Mouse (Mus musculus): ENCODE data around the gene Tas2r144. TPM values are rescaled to one million over a fixed set of nuclear protein-coding genes. Genes with fewer than 3 reads are reported as not detected.

Tas2r144 gene
- polyA plus RNA-seq, 1 experiment from 2014 or later = not detected

DNA sequence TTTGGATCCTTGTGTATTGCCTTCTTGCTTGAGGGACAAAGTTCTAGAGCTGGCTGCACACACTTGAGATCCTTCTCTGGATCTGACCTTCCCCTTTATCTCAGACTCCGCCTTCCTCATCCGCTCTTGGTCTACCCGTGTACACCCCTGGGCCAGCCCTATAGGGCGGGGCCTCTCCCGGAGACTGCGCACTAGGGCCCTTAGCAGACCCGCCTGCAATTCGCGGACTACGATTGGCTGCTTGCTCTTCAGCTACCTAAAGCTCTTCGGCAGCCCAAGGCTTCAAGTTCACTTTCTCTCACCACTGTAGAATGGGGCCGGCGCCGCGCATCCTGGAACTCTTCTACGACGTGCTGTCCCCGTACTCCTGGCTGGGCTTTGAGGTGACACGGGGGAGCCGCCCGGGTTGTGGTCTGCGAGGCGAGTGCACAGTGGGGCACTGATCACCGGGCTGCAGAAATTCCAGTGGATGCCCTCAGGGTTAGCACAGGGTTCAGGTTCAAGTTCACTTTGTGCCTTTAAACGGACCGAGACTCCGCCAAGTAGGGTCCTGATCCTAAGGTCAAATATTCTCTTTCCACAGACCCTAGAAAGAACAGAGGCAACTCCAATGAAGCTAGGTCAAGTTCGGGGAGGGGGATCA, 30.7 kb downstream of the Tas2r144 start, which contains the start of gene Gstk1:
TSS of gene Gstk1 (plus strand) at position 225 of the 643 bp plus-strand sequence.
- Histone ChIP-seq H3K4me3 (replicated peaks) (peak within 1 kb of the TSS; percentile 53), H3K27ac (no peak within 1 kb of the TSS), H3K9me3 (replicated peaks) (no peaks in the 10 kb centered on the region), H3K36me3 (no peaks in the 10 kb centered on the region), H3K4me1 (peaks cover 16% of the 10 kb centered on the region), H3K9ac (peak within 1 kb of the TSS; percentile 43), H3K27me3 (no peaks in the 10 kb centered on the region), H3K4me2 (peak within 1 kb of the TSS; percentile 84)
- peak; percentile 100 for ATAC-seq (replicated peaks; ENCODE audit: low FRiP score)
- WGBS = 3% methylated on average over 28 of the region's 28 CpGs

DNA sequence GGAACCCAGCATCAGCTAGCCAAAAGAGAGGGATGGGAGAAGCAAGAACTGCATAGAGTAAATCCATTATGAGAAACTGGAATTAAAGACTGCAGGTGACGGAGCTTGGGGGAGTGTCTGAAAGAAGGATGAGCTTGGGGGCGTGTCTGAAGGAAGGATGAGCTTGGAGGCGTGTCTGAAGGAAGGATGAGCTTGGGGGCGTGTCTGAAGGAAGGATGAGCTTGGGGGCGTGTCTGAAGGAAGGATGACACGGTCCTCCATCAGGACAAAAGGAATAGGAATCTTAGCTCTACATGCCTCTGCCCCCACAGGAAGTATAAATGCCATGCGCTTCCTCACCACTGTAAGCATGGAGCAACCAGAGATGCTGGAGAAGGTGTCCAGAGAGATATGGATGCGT, 32.0 kb downstream of the Tas2r144 start:
- Histone ChIP-seq H3K36me3 (no peaks in the 10 kb centered on the region), H3K4me2 (peak overlapping the region; percentile 42), H3K9me3 (replicated peaks) (no peaks in the 10 kb centered on the region), H3K4me1 (peaks cover 18% of the 10 kb centered on the region), H3K4me3 (replicated peaks) (peak overlapping the region; percentile 17), H3K27ac (no peak overlapping the region), H3K27me3 (no peaks in the 10 kb centered on the region), H3K9ac (no peak overlapping the region)
- 10% methylated on average over 8 of the region's 8 CpGs for WGBS
- ATAC-seq (replicated peaks; ENCODE audit: low FRiP score) = peak; percentile 49

DNA sequence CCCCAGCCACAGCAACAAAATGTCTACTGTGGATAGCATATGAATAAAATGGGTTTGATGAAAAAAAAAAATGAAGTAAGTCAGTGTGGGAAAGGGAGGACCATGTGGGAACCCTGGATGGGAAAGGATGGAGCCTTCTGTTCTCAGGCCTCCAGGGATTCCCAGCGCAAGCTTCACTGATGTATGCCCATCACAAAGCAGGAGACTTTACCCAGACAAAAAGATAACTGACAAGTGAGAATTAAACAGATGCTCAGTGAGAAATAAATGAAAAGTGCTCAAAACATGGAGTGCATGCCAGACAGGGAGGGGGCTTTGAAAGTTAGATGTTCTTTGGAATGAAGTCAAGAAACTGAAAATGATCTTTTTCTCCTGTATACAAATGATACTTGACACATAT, 32.9 kb downstream of the Tas2r144 start:
- peaks cover 18% of the 10 kb centered on the region for H3K4me1 ChIP-seq
- no peak overlapping the region for H3K4me3 ChIP-seq (replicated peaks)
- no peaks in the 10 kb centered on the region for H3K9me3 ChIP-seq (replicated peaks)
- no peak overlapping the region for H3K27ac ChIP-seq
- no peak for ATAC-seq (replicated peaks; ENCODE audit: low FRiP score)
- H3K4me2 ChIP-seq = 0 out of 2 replicates have a peak overlapping the region, but pooled peaks have one; percentile 42
- H3K9ac ChIP-seq = no peak overlapping the region
- H3K27me3 ChIP-seq = no peaks in the 10 kb centered on the region
- H3K36me3 ChIP-seq = no peaks in the 10 kb centered on the region
- 97% methylated on average over 1 of the region's 1 CpGs for WGBS

DNA sequence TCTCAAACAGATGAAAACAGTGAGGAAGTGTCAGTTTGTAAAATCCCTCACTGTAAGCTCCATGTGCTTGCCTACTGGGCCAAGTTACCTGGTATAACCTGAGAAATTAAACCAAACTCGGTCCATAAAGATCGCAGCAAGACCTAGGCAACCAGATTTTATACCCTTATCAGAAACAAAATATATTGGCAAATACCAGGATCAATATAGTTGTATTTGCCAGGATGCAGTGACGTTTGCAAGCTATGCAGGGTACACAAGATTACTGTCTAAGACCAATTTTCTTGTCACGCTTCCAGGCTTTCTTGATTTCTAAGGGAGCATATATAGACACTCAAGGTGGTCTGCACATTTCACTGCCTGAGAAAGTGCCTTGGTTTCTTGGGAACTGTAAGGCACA, 36.7 kb downstream of the Tas2r144 start:
- Histone ChIP-seq H3K27me3 (0 out of 2 replicates have a peak, but pooled peaks cover 2% of the 10 kb centered on the region), H3K27ac (no peak overlapping the region), H3K4me1 (peaks cover 7% of the 10 kb centered on the region; the same call in 1 of the 2 replicates), H3K4me3 (replicated peaks) (no peak overlapping the region), H3K4me2 (no peak overlapping the region), H3K9me3 (replicated peaks) (no peaks in the 10 kb centered on the region), H3K36me3 (no peaks in the 10 kb centered on the region), H3K9ac (no peak overlapping the region)
- 86% methylated on average over 4 of the region's 4 CpGs for WGBS
- no peak for ATAC-seq (replicated peaks; ENCODE audit: low FRiP score)

DNA sequence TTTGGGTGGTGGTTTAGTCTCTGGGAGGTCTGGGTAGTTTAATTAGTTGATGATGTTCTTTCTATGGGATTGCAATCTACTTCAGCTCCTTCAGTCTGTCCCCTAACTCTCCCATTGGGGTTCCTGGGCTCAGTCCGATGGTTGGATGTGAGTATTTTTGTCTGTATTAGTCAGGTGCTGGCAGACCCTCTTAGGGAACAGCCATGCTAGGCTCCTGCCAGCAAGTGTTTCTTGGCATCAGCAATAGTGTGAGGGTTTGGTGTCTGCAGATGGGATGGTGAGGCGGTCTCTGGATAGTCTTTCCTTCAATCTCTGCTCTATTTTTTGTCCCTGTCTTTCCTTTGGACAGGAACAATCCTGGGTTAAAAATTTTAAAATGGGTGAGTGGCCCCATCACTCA, 38.0 kb downstream of the Tas2r144 start:
- ATAC-seq (replicated peaks; ENCODE audit: low FRiP score) = no peak
- Histone ChIP-seq H3K4me3 (replicated peaks) (no peak overlapping the region), H3K27me3 (0 out of 2 replicates have a peak, but pooled peaks cover 2% of the 10 kb centered on the region), H3K4me2 (no peak overlapping the region), H3K27ac (no peak overlapping the region), H3K9ac (no peak overlapping the region), H3K4me1 (peaks cover 7% of the 10 kb centered on the region; the same call in 1 of the 2 replicates), H3K9me3 (replicated peaks) (no peaks in the 10 kb centered on the region), H3K36me3 (no peaks in the 10 kb centered on the region)
- WGBS = 84% methylated on average over 2 of the region's 2 CpGs

DNA sequence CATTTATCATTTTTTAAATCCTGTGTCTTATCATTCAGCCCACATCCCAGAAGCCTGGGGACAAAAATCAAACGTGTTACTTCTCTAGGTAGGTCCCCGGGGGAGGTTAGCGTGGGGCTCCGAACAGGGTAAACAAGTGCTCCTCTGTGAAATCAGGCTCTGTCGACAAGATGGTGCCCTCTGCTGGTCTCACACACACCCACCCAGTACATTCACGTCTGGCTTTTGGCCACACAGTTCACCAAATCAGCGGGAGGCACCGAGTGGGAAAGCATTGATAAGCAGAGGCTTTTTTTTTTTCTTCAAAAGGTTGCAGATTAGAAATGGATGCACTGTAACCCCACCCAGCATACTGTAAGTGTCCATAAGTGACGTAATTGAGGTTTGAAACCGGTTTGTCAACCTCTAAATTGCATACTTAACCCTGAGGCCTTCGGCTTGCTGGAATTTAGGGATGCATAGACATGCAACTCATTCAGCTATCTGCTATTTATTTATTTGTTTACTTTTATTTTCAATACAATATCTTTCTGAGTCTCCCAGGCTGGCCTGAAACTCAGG, 42.3 kb downstream of the Tas2r144 start:
- Histone ChIP-seq H3K9ac (no peak overlapping the region), H3K4me1 (no peaks in the 10 kb centered on the region)
- WGBS = 16% methylated on average over 11 of the region's 11 CpGs

DNA sequence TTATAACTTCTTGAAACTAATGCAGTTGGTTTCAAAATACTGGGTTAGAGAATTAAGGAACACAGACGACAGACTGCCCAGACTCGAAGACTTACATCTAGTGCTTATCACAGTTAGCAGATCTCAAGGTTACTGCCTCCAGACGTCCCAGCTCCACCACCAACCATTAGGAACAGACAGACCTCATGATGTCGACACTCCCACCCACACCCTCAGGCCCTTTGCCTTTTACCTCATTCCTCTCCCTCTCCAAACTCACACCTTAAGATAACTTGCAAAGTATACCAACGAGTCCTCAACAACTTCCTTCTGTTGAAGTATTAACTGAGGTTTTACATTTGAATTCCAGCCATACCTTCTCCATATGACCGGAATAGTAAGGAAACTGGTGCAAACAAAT, 45.3 kb downstream of the Tas2r144 start:
- Histone ChIP-seq H3K4me3 (replicated peaks) (no peak overlapping the region), H3K4me1 (peaks cover 5% of the 10 kb centered on the region; the same call in 1 of the 2 replicates), H3K4me2 (no peak overlapping the region), H3K9me3 (replicated peaks) (no peaks in the 10 kb centered on the region), H3K27ac (no peak overlapping the region), H3K9ac (no peak overlapping the region), H3K36me3 (no peaks in the 10 kb centered on the region), H3K27me3 (0 out of 2 replicates have a peak, but pooled peaks cover 1% of the 10 kb centered on the region)
- WGBS = 56% methylated on average over 6 of the region's 6 CpGs
- no peak for ATAC-seq (replicated peaks; ENCODE audit: low FRiP score)

More for the DNA sequence above, 42.3 kb downstream of the Tas2r144 start:
- H3K9me3 ChIP-seq (replicated peaks) = no peaks in the 10 kb centered on the region
- H3K27ac ChIP-seq = no peak overlapping the region
- ATAC-seq (replicated peaks; ENCODE audit: low FRiP score) = 0 out of 2 replicates have a peak, but pooled peaks have one; percentile 30
- H3K4me2 ChIP-seq = no peak overlapping the region
- no peaks in the 10 kb centered on the region for H3K36me3 ChIP-seq
- 0 out of 2 replicates have a peak, but pooled peaks cover 2% of the 10 kb centered on the region for H3K27me3 ChIP-seq
- H3K4me3 ChIP-seq (replicated peaks) = no peak overlapping the region

DNA sequence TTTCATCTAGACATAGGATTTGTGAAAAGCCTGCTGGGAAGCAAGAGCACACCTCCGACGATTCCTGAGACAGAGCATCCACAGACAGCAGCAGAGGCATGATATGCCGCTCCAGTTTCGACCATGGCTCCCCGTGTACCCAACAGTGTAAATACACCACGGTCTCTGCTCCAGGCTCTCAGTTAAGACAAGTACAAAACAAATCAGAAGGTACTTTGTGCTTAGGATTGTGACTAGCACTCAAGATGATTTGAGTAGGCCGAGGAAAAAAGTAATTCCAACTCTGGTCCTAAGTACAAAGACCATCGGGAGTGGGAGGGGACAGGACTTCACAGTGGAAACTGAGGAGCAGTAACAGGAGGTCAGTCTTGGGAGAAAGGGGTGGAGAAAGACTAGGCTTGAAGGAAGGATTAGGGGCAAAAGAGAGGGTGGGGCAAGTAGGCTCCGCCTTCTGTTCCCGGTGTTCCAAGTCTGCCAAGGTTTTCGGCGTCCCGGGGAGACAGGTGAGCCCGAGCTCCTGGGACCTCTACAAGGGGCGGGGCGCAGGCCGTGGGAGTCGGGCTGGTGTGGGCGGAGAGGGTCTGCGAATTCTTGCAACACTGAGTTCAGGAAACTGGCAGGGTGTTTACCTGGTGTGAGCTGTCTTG, 46.5 kb downstream of the Tas2r144 start, which contains the start of gene Tmem139:
TSS of gene Tmem139 (plus strand) at position 447 of the 647 bp plus-strand sequence.
- no peak for ATAC-seq (replicated peaks; ENCODE audit: low FRiP score)
- no peaks in the 10 kb centered on the region for H3K36me3 ChIP-seq
- H3K27me3 ChIP-seq = no peaks in the 10 kb centered on the region
- 0 out of 2 replicates have a peak within 1 kb of the TSS, but pooled peaks have one; percentile 33 for H3K27ac ChIP-seq
- peak within 1 kb of the TSS; percentile 35 for H3K9ac ChIP-seq
- H3K4me1 ChIP-seq = peaks cover 8% of the 10 kb centered on the region; the same call in 1 of the 2 replicates
- 13% methylated on average over 20 of the region's 20 CpGs for WGBS
- H3K9me3 ChIP-seq (replicated peaks) = no peaks in the 10 kb centered on the region
- H3K4me3 ChIP-seq (replicated peaks) = peak within 1 kb of the TSS; percentile 39
- H3K4me2 ChIP-seq = peak within 1 kb of the TSS; percentile 60

DNA sequence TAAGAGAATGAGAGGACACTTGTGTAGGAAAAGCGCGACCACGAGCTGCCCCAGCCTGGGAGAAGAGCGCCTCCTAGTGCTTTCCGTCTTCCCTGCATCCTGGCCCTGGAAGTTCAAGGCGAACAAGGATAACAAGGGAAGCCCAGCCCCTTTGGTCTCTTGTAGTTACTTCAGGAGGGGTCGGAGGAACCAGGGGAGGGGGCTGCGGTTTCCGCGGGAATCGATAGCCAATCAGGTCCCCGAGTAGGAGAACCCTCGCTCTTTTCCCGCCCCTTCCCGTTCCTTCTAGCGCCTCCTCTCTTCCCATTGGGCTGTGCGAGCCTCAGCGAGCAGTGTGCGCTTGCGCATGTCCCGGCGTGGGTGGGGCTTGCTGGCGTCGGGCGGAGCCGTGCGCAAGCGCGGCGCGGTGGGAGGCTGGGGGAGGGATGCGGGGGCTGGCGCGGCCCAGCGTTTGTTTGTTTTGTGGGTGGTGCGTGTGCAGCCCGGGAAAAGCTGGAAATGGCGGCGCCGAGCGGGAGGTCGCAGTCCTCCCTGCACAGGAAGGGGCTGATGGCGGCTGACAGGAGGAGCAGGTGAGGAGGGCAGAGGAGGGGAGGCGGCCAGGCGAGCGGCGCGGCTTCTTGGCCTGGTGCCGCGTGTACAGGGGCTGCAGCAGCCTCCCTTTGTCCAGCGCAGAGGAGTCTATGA, 49.6 kb downstream of the Tas2r144 start, which contains the start of gene Casp2:
TSS of gene Casp2 (plus strand) at position 360 of the 687 bp plus-strand sequence.
- H3K4me1 ChIP-seq = peaks cover 12% of the 10 kb centered on the region; the same call in 1 of the 2 replicates
- H3K4me3 ChIP-seq (replicated peaks) = peak within 1 kb of the TSS; percentile 93
- no peaks in the 10 kb centered on the region for H3K9me3 ChIP-seq (replicated peaks)
- no peaks in the 10 kb centered on the region for H3K27me3 ChIP-seq
- peaks cover 26% of the 10 kb centered on the region for H3K36me3 ChIP-seq
- H3K27ac ChIP-seq = peak within 1 kb of the TSS; percentile 94
- peak within 1 kb of the TSS; percentile 95 for H3K9ac ChIP-seq
- ATAC-seq (replicated peaks; ENCODE audit: low FRiP score) = peak; percentile 99
- under 1% methylated on average over 51 of the region's 51 CpGs for WGBS
- peak within 1 kb of the TSS; percentile 77 for H3K4me2 ChIP-seq
